Mouse (Mus musculus) frontal cortex, postnatal 36 days (tissue): Measurements from ENCODE around the gene Olfr374.
A peak's percentile ranks its signal among the peaks of the same experiment; 100 is the strongest.
"Not testable (repeated sequence)": the region's sequence is repeated elsewhere in the genome, so short reads cannot be mapped to it uniquely, and the experiment has no call there.

Experiments used
- DNase-seq, 2 experiments: peaks; one replicate each; pipeline ENCODE4 v3.0.0; 2022; ENCODE audit warnings: low spot score in 2 of 2

Gene Olfr374

GRCm38 (mm10) chr8:72106740-72107139, at the start of gene Olfr374:
Olfr374 (plus strand) TSS chr8:72107040.
- DNase-seq = no peak

- not testable (repeated sequence) for DNase-seq
Measured at GRCm38 (mm10) chr8:72057643-72058042, 49.2 kb upstream of the Olfr374 start.

GRCm38 (mm10) chr8:72066819-72067399, 39.9 kb upstream of the Olfr374 start:
- not testable (repeated sequence) for DNase-seq

GRCm38 (mm10) chr8:72082877-72083276, 24.0 kb upstream of the Olfr374 start, which contains the start of gene Olfr373:
Olfr373 (plus strand) TSS chr8:72083177.
- DNase-seq = not testable (repeated sequence)

GRCm38 (mm10) chr8:72084744-72085143, 22.1 kb upstream of the Olfr374 start:
- no peak for DNase-seq

- not testable (repeated sequence) for DNase-seq
Measured at GRCm38 (mm10) chr8:72087611-72088010, 19.2 kb upstream of the Olfr374 start.

GRCm38 (mm10) chr8:72096721-72097120, 10.1 kb upstream of the Olfr374 start:
- not testable (repeated sequence) for DNase-seq

GRCm38 (mm10) chr8:72099377-72100103, 7.3 kb upstream of the Olfr374 start:
- peak in 1 of 2 experiments; percentile 1 for DNase-seq

GRCm38 (mm10) chr8:72105165-72105564, 1.7 kb upstream of the Olfr374 start:
- DNase-seq = no peak

GRCm38 (mm10) chr8:72110876-72111275, 4.0 kb downstream of the Olfr374 start:
- no peak for DNase-seq

GRCm38 (mm10) chr8:72112486-72112885, 5.6 kb downstream of the Olfr374 start:
- DNase-seq = no peak

- DNase-seq = no peak
Measured at GRCm38 (mm10) chr8:72115202-72115601, 8.4 kb downstream of the Olfr374 start.

GRCm38 (mm10) chr8:72118616-72119015, 11.8 kb downstream of the Olfr374 start:
- no peak for DNase-seq

GRCm38 (mm10) chr8:72121486-72121885, 14.6 kb downstream of the Olfr374 start:
- DNase-seq = not testable (repeated sequence)

- DNase-seq = no peak
Measured at GRCm38 (mm10) chr8:72121997-72122396, 15.2 kb downstream of the Olfr374 start.

GRCm38 (mm10) chr8:72127834-72128233, 21.0 kb downstream of the Olfr374 start:
- DNase-seq = no peak

- DNase-seq = no peak
Measured at GRCm38 (mm10) chr8:72131251-72131650, 24.4 kb downstream of the Olfr374 start.

- DNase-seq = no peak
Measured at GRCm38 (mm10) chr8:72131901-72132300, 25.1 kb downstream of the Olfr374 start.

GRCm38 (mm10) chr8:72132417-72132816, 25.6 kb downstream of the Olfr374 start:
- no peak for DNase-seq

GRCm38 (mm10) chr8:72132891-72133290, 26.1 kb downstream of the Olfr374 start:
- DNase-seq = no peak

- no peak for DNase-seq
Measured at GRCm38 (mm10) chr8:72133507-72133906, 26.7 kb downstream of the Olfr374 start.

- DNase-seq = peak in 1 of 2 experiments; percentile 32
Measured at GRCm38 (mm10) chr8:72134756-72135445, 28.1 kb downstream of the Olfr374 start, which contains the start of gene Tpm4. Tpm4 (plus strand) TSS chr8:72134975.
